ENCODE assay signal across 31 mouse cellular contexts in the genomic region with DNA sequence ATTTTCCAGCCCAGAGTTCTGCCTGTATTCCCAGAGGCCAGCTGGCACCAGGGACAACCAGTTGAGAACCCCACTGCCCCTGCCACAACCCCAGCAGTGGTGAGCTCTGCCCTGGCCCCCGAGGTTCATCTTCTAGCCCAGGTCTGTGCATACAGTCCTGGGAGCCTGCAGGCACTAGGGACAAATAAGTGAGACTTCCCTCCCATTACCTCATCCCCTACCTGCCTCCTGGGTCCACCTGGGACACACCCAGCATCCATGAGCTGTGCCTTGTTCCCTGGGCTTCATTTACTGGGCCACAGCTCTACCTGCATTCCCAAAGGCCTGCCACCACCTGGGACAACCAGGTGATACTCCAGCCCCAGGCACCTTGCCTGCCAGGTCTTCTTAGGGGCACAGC.
"Had no signal": no experiment of that assay in that cellular context is flagged by ENCODE, and none has a peak within 500 bp of the region (broad histone marks: within the 10 kb centered on the region; RNA-seq: fewer than 3 reads in every experiment).

No protein-coding gene starts in this region.

- H3K36me3 ChIP-seq: limb, embryonic 10.5 days; limb, embryonic 12.5 days; limb, embryonic 13.5 days; limb, embryonic 15.5 days; liver, embryonic 12.5 days; liver, embryonic 13.5 days; liver, embryonic 15.5 days; lung, embryonic 15.5 days; midbrain, embryonic 10.5 days; midbrain, embryonic 12.5 days; midbrain, embryonic 13.5 days; midbrain, embryonic 15.5 days; neural tube, embryonic 12.5 days had no signal

- DNase-seq: left cerebral cortex, postnatal 4 days; liver; liver, embryonic 13.5 days; liver, postnatal 0 days; lung, adult 18-20 months; lung, adult 2 months; lung, embryonic 14.5 days; lung, postnatal 10 days; lung, postnatal 14 days; lung, postnatal 36 days; lung, postnatal 4 days; midbrain, embryonic 14.5 days had no signal

- H3K4me2 ChIP-seq: limb, embryonic 12.5 days; limb, embryonic 13.5 days; limb, embryonic 15.5 days; liver, embryonic 12.5 days; liver, embryonic 13.5 days; liver, embryonic 15.5 days; lung, embryonic 14.5 days; lung, embryonic 15.5 days; midbrain, embryonic 11.5 days; midbrain, embryonic 12.5 days; midbrain, embryonic 13.5 days; midbrain, embryonic 15.5 days; neural tube, embryonic 12.5 days had no signal

- H3K9ac ChIP-seq: limb, embryonic 12.5 days; limb, embryonic 13.5 days; limb, embryonic 15.5 days; liver, embryonic 12.5 days; liver, embryonic 13.5 days; liver, embryonic 14.5 days; liver, embryonic 15.5 days; liver, postnatal 0 days; lung, embryonic 14.5 days; lung, embryonic 15.5 days; midbrain, embryonic 12.5 days; midbrain, embryonic 13.5 days; midbrain, embryonic 15.5 days; neural tube, embryonic 12.5 days had no signal

- H3K4me3 ChIP-seq: limb, embryonic 10.5 days; limb, embryonic 12.5 days; limb, embryonic 13.5 days; limb, embryonic 15.5 days; liver, embryonic 12.5 days; liver, embryonic 13.5 days; liver, embryonic 15.5 days; lung, embryonic 15.5 days; megakaryocyte, embryonic 14.5 days; midbrain, embryonic 10.5 days; midbrain, embryonic 12.5 days; midbrain, embryonic 13.5 days; midbrain, embryonic 15.5 days; myocyte; neural tube, embryonic 12.5 days had no signal

- H3K27me3 ChIP-seq: limb, embryonic 12.5 days; limb, embryonic 13.5 days; limb, embryonic 15.5 days; liver, embryonic 12.5 days; liver, embryonic 13.5 days; liver, embryonic 15.5 days; lung, embryonic 15.5 days; megakaryocyte, embryonic 14.5 days; midbrain, embryonic 12.5 days; midbrain, embryonic 13.5 days; midbrain, embryonic 15.5 days; neural tube, embryonic 12.5 days had no signal

- H3K27ac ChIP-seq: limb, embryonic 10.5 days; limb, embryonic 12.5 days; limb, embryonic 13.5 days; limb, embryonic 15.5 days; liver, embryonic 12.5 days; liver, embryonic 13.5 days; liver, embryonic 14.5 days; liver, embryonic 15.5 days; lung, embryonic 15.5 days; macrophage; midbrain, embryonic 10.5 days; midbrain, embryonic 12.5 days; midbrain, embryonic 13.5 days; midbrain, embryonic 15.5 days; neural tube, embryonic 12.5 days had no signal

- H3K9me3 ChIP-seq: limb, embryonic 10.5 days; limb, embryonic 12.5 days; limb, embryonic 13.5 days; limb, embryonic 15.5 days; liver, embryonic 12.5 days; liver, embryonic 13.5 days; liver, embryonic 15.5 days; lung, embryonic 15.5 days; midbrain, embryonic 10.5 days; midbrain, embryonic 12.5 days; midbrain, embryonic 13.5 days; midbrain, embryonic 15.5 days; neural tube, embryonic 12.5 days had no signal

- ATAC-seq: liver, embryonic 12.5 days; liver, postnatal 0 days; lung, postnatal 0 days; midbrain, embryonic 13.5 days; midbrain, embryonic 15.5 days; midbrain, embryonic 16.5 days had no signal

- H3K4me1 ChIP-seq: limb, embryonic 10.5 days; limb, embryonic 12.5 days; limb, embryonic 13.5 days; limb, embryonic 15.5 days; liver, embryonic 12.5 days; liver, embryonic 13.5 days; liver, embryonic 15.5 days; lung, embryonic 15.5 days; megakaryocyte, embryonic 14.5 days; midbrain, embryonic 10.5 days; midbrain, embryonic 12.5 days; midbrain, embryonic 13.5 days; midbrain, embryonic 15.5 days; neural tube, embryonic 12.5 days had no signal
